Mouse (Mus musculus) left cerebral cortex, postnatal 36 days (tissue): Measurements from ENCODE around the gene Nlrp4a. TPM values are rescaled to one million over a fixed set of nuclear protein-coding genes. Genes with fewer than 3 reads are reported as not detected.
"Not testable (repeated sequence)": the region's sequence is repeated elsewhere in the genome, so short reads cannot be mapped to it uniquely, and the experiment has no call there.

Experiments used
- DNase-seq, 2 experiments: peaks; one replicate each; pipeline ENCODE4 v3.0.0; 2021 to 2022; ENCODE audit warnings: low spot score in 2 of 2, mixed read lengths in 1 of 2
- intact Hi-C: fragments of 180-260 bp; cut with DNase I; formaldehyde crosslinking; loops from one replicate; pipeline ENCODE4 v1.15.1; 2025
- total RNA-seq, 2 experiments: library from RNA; stranded (reverse); gene quantifications; 2 replicates each; pipeline ENCODE4 v1.2.3; 2021

The Nlrp4a gene
- not detected for total RNA-seq

- no peak for DNase-seq
- intact Hi-C loops, result no loop called here
Measured at GRCm38 (mm10) chr7:26434813-26435212, at the start of gene Nlrp4a. Nlrp4a (plus strand) TSS chr7:26435113.

GRCm38 (mm10) chr7:26386691-26387090 lies 48.2 kb upstream of the Nlrp4a start:
- intact Hi-C loops, DNase-seq: not testable (repeated sequence)

- intact Hi-C loops, DNase-seq: not testable (repeated sequence)
Measured at GRCm38 (mm10) chr7:26391137-26391536, 43.8 kb upstream of the Nlrp4a start.

GRCm38 (mm10) chr7:26391811-26392210 lies 43.1 kb upstream of the Nlrp4a start:
- DNase-seq, intact Hi-C loops: not testable (repeated sequence)

- intact Hi-C loops, DNase-seq: not testable (repeated sequence)
Measured at GRCm38 (mm10) chr7:26403600-26403999, 31.3 kb upstream of the Nlrp4a start, which contains the start of gene Nlrp9c. Nlrp9c (minus strand) TSS chr7:26403700.

GRCm38 (mm10) chr7:26476690-26477089 lies 41.8 kb downstream of the Nlrp4a start:
- DNase-seq, result no peak
- intact Hi-C loops, result no loop called here

GRCm38 (mm10) chr7:26489514-26489913 lies 54.6 kb downstream of the Nlrp4a start:
- DNase-seq, intact Hi-C loops: not testable (repeated sequence)

Other genes with a start within 250 kb of the Nlrp4a start
- gene Vmn1r184, start 174.8 kb upstream of the Nlrp4a start, total RNA-seq, result not detected
- gene Cyp2a4, start 127.9 kb upstream of the Nlrp4a start, total RNA-seq, result not detected
- gene Nlrp9c, start 31.4 kb upstream of the Nlrp4a start, total RNA-seq, result not detected
- gene Nlrp9a, start 99.9 kb downstream of the Nlrp4a start, total RNA-seq, result not detected
- gene Vmn1r185, start 183.4 kb downstream of the Nlrp4a start, total RNA-seq, result not detected